Mouse (Mus musculus) mesoderm, embryonic 11.5 days (tissue): ENCODE measurements around the gene Klhl6.
"Not testable (repeated sequence)": the region's sequence is repeated elsewhere in the genome, so short reads cannot be mapped to it uniquely, and the experiment has no call there.

Source experiments
- DNase-seq: peaks from one replicate; pipeline ENCODE4 v3.0.0-alpha.2; 2012; ENCODE audit warnings: low read depth, low spot score

The Klhl6 gene

GRCm38 (mm10) chr16:19982537-19983257 is at the start of gene Klhl6:
Gene Klhl6, minus strand, starts transcription at chr16:19983037.
- peak; percentile 23 for DNase-seq

GRCm38 (mm10) chr16:20027241-20027640 is 44.4 kb upstream of the Klhl6 start:
- not testable (repeated sequence) for DNase-seq

GRCm38 (mm10) chr16:20022821-20023220 is 40.0 kb upstream of the Klhl6 start:
- DNase-seq, result no peak

- no peak for DNase-seq
Measured at GRCm38 (mm10) chr16:20021848-20022247, 39.0 kb upstream of the Klhl6 start.

GRCm38 (mm10) chr16:20012647-20013046 is 29.8 kb upstream of the Klhl6 start:
- no peak for DNase-seq

GRCm38 (mm10) chr16:20006066-20006465 is 23.2 kb upstream of the Klhl6 start:
- no peak for DNase-seq

- DNase-seq, result not testable (repeated sequence)
Measured at GRCm38 (mm10) chr16:20000286-20000685, 17.4 kb upstream of the Klhl6 start.

DNA sequence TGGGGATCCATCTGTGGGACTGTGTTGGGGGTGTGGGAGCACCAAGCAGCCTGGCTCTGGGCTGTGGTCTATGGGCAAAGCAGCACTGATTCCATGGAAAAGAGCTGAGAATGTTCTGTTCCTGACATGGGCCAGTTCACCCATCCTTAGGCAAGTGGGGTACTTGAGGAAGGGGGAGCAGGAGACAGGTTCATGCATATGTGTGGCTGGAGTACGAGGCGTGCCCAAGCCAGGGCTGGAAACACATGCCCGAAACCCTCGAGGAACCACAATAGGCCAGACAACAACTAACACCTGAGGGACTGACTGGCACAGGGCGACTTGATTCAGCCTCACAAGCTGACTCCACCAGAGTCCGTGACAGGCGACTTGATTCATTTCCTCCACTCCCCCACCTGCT is 14.8 kb upstream of the Klhl6 start:
- DNase-seq, result no peak

DNA sequence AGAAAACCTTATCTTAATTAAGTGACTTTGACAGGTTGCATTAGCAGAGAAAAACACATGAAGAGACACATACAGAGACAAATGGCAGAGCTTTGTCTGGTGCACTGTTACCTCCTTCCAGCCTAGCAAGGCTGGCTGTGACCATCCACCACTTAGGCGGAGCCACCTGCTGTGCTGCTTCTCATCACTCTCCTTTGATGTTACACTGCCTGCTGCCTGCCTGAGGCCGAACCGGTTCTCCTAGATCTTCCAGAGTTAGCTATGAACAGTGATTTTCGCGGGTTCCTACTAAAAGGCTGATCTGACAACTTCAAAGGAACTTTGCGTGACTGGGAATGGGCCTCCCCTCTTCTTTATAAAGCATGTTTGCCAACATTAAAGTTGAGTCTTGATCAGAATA is 14.1 kb upstream of the Klhl6 start:
- peak; percentile 12 for DNase-seq

GRCm38 (mm10) chr16:19995818-19996217 is 13.0 kb upstream of the Klhl6 start:
- DNase-seq, result no peak

DNA sequence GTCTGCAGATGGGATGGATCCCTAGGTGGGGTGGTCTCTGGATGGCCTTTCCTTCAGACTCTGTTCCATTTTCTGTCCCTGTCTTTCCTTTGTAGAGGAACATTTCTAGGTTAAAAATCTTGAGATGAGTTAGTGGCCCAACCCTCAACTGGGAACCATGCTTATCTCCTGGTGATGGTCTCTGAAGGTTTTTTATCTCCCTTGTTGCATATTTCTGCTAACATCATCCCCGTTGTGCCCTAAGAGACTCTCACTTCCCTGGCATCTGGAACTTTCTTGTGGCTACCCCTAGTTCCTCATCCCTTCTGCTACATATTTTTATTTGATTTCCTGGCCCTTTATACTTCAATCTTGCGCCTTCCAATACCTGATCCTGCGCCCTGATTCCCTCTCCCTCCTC is 10.4 kb upstream of the Klhl6 start:
- no peak for DNase-seq

- DNase-seq, result no peak
Measured at GRCm38 (mm10) chr16:19990536-19990935, 7.7 kb upstream of the Klhl6 start.

DNA sequence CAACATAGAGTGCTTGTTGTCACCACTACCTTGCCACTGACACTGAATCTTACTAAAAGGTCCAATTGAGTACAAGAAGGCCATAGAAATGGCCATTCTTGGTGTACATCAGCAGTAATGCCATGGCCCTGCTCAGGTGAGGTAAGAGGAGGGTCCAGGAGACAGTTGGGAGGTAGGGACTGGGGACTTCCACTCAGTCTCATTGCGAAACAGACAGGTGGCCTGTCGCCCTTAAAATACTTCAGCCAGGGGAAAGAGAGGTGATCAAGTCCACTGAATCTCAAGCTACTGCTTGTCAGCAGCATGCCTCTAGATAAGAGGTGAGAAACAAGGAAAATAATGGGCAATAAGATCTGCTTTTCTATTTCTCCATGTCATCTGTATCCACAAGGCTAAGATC is 4.8 kb upstream of the Klhl6 start:
- no peak for DNase-seq

DNA sequence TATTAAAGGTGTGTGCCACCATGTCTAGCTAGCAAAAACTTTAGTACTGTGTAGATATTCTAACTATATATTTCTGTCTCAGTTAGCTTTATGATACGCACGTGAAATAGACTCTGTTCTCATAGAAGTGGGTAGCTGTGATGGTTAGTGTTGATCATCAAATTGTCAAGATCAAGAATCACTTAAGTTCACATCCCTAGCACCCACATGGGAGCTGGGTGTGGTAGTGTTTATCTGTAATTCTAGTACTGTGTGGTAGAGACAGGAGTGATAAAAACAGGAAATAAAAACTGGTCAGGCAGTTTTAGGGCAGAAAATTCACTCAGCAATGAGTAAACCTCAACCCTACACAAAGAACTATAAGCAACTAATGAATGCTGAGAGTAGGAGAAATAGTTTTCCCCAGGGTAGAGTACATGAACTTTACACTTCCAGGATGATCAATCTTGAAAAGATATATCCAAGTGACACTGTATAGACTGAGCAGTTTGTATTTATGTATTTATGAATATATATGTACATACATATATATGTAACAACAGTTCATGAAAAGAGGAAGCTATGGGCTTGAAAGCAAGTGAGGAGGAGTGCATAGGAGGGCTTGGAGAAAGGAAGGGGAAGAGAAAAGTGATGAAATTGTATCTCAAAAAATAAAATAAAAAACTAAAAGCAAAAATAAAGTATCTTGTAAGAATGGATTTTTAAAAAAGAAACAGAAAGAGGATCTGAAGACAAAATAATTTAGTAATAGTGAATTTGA is 2.2 kb upstream of the Klhl6 start:
- no peak for DNase-seq

DNA sequence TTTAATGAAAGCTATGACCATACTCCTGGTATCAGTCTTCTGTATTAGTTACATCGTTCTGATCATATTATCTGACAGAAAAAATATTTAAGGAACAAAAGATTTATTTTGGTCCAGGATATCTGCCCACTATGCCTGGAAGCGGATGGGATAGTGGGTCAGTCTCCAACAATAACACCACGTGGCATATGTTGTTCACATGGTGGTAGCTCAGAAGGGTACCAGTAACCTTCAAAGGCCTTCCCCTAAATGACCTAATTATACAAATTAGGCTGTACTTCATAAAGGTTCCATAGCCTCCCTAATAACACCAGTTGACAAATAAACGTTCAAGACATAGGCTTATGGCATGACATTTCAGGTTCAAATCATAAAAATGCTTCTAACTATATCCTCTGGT is 722 bp upstream of the Klhl6 start:
- no peak for DNase-seq

DNA sequence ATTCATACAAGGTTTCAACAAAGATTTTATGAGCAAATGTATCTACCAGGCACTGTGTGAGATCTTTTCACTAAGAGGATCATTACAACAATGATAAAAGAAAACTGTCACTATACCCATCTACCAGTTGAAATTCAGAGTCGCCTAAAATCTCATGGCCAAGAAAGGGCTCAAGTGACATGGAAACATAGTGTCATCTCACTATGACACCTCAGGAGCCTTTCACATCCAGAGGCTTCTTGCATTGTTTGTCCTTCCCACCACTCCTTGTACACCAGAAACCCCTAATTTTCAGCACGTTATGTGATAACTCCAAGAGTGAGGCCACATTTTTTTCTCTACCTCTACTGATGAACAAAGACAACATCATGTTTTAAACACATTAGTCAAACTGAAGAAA is 1.2 kb downstream of the Klhl6 start:
- no peak for DNase-seq

GRCm38 (mm10) chr16:19981006-19981405 is 1.8 kb downstream of the Klhl6 start:
- DNase-seq, result no peak

DNA sequence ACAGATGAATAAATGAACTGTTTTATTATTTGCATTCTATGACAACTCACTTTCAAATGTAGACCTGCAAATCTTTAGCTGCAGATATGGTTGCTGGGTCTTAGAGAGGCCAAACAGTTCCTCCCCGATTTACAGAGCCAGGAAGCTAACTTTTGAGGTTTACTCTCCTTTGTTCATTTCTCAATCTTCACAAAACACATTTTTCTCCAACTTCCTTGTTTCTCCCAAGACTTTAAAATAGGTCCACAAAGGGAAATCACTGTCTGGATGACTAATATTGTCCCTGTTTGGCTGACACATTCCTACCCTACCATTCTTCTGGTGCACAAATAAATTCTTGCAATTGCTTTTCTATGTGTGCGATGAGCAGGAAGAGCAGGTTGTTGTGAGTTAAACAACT is 3.1 kb downstream of the Klhl6 start:
- DNase-seq, result no peak

- no peak for DNase-seq
Measured at GRCm38 (mm10) chr16:19977282-19977681, 5.6 kb downstream of the Klhl6 start.

- DNase-seq, result no peak
Measured at GRCm38 (mm10) chr16:19976825-19977224, 6.0 kb downstream of the Klhl6 start.

GRCm38 (mm10) chr16:19975432-19975831 is 7.4 kb downstream of the Klhl6 start:
- DNase-seq, result no peak

DNA sequence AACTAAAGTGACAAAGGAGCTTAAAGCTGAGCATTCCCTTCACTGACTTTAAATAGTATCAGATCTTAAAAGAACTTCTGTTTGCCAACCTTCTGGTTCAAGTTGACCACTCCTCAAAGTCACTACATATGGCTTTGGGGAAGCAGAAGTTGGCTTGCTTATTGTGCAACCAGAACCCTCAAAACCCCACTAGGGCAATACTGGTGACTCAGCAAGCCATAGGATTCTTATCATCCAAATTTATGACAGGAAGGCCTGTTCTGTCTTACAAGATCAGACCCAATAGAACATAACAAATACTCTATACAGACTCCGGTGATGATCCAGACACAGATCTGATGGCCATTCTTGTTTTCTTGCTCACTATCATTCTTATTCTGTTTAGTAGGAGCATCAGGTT is 9.4 kb downstream of the Klhl6 start:
- no peak for DNase-seq

DNA sequence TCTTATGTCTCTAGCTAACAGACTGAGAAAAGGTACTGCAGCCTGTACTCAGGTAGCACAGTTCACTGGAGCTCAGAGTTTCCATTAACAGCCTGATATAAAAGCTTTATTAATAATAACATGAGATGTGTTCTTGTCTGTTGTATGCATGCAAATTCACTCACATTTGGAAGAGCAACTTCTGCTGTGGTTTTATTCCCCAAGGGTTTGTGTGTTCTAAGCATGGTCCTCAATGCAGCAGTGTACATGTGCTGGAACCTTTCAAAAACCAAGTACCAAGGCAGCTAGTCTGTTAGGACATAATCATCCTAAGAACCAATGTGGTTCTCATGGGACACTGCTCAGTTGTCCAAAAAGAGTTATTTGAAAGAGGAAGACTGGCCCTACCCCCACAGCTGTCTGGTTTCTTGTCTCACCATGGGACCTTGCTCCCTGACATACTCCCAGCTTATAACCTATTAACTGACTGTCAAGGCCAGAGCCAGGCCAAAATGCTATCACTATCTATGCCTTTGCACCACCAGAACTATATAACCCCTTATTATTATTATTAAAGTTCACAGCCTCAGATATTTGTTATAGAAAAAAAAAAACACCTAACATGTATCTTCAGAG is 10.0 kb downstream of the Klhl6 start:
- no peak for DNase-seq
